Mouse (Mus musculus) gastrocnemius, postnatal 4 days (tissue): Measurements from ENCODE around the gene Pcna. TPM values are rescaled to one million over a fixed set of nuclear protein-coding genes. Genes with fewer than 3 reads are reported as not detected.
A peak's percentile ranks its signal among the peaks of the same experiment; 100 is the strongest.
"Not testable (repeated sequence)": the region's sequence is repeated elsewhere in the genome, so short reads cannot be mapped to it uniquely, and the experiment has no call there.

Experiments used
- DNase-seq, 2 experiments: peaks; one replicate each; pipeline ENCODE4 v3.0.0; 2021 to 2022; ENCODE audit warnings: low spot score in 2 of 2, mixed read lengths in 2 of 2
- long read RNA-seq, 2 experiments: library from polyadenylated mRNA; stranded (forward); transcript quantifications; one replicate each; pipeline ENCODE4 v2.0.0; 2021
- total RNA-seq, 2 experiments: library from RNA; stranded (reverse); gene quantifications; 2 replicates each; pipeline ENCODE4 v1.2.3; 2021

Gene Pcna
- 10 to 100 TPM; 91.8 to 92.0 TPM for total RNA-seq
- long read RNA-seq, experiment 1, transcript Pcna-201 (6 exons, 1,518 nt) = major isoform, 53 of 61 reads
- long read RNA-seq, experiment 1, partial matches to known transcripts = 4 of 61 reads
- long read RNA-seq, experiment 1, other reads (novel, unspliced or antisense) = 4 of 61 reads
- long read RNA-seq, experiment 2, transcript Pcna-201 (6 exons, 1,518 nt) = major isoform, 54 of 58 reads
- long read RNA-seq, experiment 2, partial matches to known transcripts = 3 of 58 reads
- long read RNA-seq, experiment 2, other reads (novel, unspliced or antisense) = 1 of 58 reads

- DNase-seq = peak; percentile 93 to 95
Measured at GRCm38 (mm10) chr2:132252542-132253528, at the start of gene Pcna. Gene Pcna, minus strand, starts transcription at chr2:132253314.

- no peak for DNase-seq
Measured at GRCm38 (mm10) chr2:132301436-132301835, 48.3 kb upstream of the Pcna start.

GRCm38 (mm10) chr2:132298250-132298649 is 45.1 kb upstream of the Pcna start:
- DNase-seq = no peak

- no peak for DNase-seq
Measured at GRCm38 (mm10) chr2:132293694-132294450, 40.8 kb upstream of the Pcna start.

GRCm38 (mm10) chr2:132292083-132292482 is 39.0 kb upstream of the Pcna start:
- DNase-seq = no peak

- no peak for DNase-seq
Measured at GRCm38 (mm10) chr2:132291265-132291664, 38.2 kb upstream of the Pcna start.

GRCm38 (mm10) chr2:132290808-132291207 is 37.7 kb upstream of the Pcna start:
- no peak for DNase-seq

- not testable (repeated sequence) for DNase-seq
Measured at GRCm38 (mm10) chr2:132289213-132289612, 36.1 kb upstream of the Pcna start.

GRCm38 (mm10) chr2:132286376-132287076 is 33.4 kb upstream of the Pcna start:
- no peak for DNase-seq

- DNase-seq = not testable (repeated sequence)
Measured at GRCm38 (mm10) chr2:132285722-132286121, 32.6 kb upstream of the Pcna start.

GRCm38 (mm10) chr2:132284492-132285139 is 31.5 kb upstream of the Pcna start:
- DNase-seq = peak in 1 of 2 experiments; percentile 22

- no peak for DNase-seq
Measured at GRCm38 (mm10) chr2:132283236-132284070, 30.3 kb upstream of the Pcna start.

- no peak for DNase-seq
Measured at GRCm38 (mm10) chr2:132282453-132283174, 29.5 kb upstream of the Pcna start.

- no peak for DNase-seq
Measured at GRCm38 (mm10) chr2:132281560-132282452, 28.7 kb upstream of the Pcna start.

GRCm38 (mm10) chr2:132280518-132281120 is 27.5 kb upstream of the Pcna start:
- no peak for DNase-seq

GRCm38 (mm10) chr2:132279978-132280377 is 26.9 kb upstream of the Pcna start:
- no peak for DNase-seq

GRCm38 (mm10) chr2:132279336-132279882 is 26.3 kb upstream of the Pcna start:
- no peak for DNase-seq
